Comparison of ENCODE assay signal across 11 mouse cellular contexts in genomic region chr2:3088361-3088760, GRCm38 (mm10). TPM values are rescaled to one million over a fixed set of nuclear protein-coding genes. Genes with fewer than 3 reads are reported as not detected.
DNase-seq lines count a peak whose midpoint lies in the region; ATAC-seq and TF ChIP-seq lines count a peak whose summit lies in the region.
"Not testable (repeated sequence)": the region's sequence is repeated elsewhere in the genome, so short reads cannot be mapped to it uniquely, and the experiment has no call there.
"Had no signal": no experiment of that assay in that cellular context is flagged by ENCODE, and none has a peak within 500 bp of the region (broad histone marks: within the 10 kb centered on the region; RNA-seq: fewer than 3 reads in every experiment).

No protein-coding gene starts in this region.

- not testable (repeated sequence) for H3K4me2 ChIP-seq in heart, postnatal 0 days (ENCODE audit: low read depth, low read length)

- not testable (repeated sequence) for H3K9ac ChIP-seq in heart, adult 2 months (ENCODE audit: low read depth, low read length); heart, postnatal 0 days (replicated peaks; ENCODE audit: low read depth, low read length)

- TF ChIP-seq EP300 in heart, adult 2 months (IDR thresholded peaks at IDR 0.05; ENCODE audit: insufficient read depth, low read depth, low read length); heart, postnatal 0 days (IDR thresholded peaks at IDR 0.05; ENCODE audit: low read depth): not testable (repeated sequence)

- WGBS in heart, adult 2 months, result 28% methylated on average over 3 of the region's 3 CpGs
- WGBS in heart, postnatal 0 days, result 31% methylated on average over 3 of the region's 3 CpGs

- TF ChIP-seq CTCF in heart, adult 2 months (IDR thresholded peaks at IDR 0.05), result 0 out of 2 replicates have a peak, but pooled peaks have one; percentile 3
- TF ChIP-seq CTCF in heart, postnatal 0 days (IDR thresholded peaks at IDR 0.05; ENCODE audit: low read depth), result not testable (repeated sequence)
- TF ChIP-seq CTCF in layer of hippocampus, adult 2 months (conservative IDR thresholded peaks at IDR 0.05), result peak; percentile 25

- intact Hi-C loops in heart, adult 2 months (cut with DNase I), result loop anchor here (2.0 kb wide), 1 partner anchor 238 kb away; no protein-coding TSS in a partner anchor
- intact Hi-C loops in heart, postnatal 10 days (cut with DNase I), result loop anchor here (5.0 kb wide), 1 partner anchor 239 kb away; no protein-coding TSS in a partner anchor

- not testable (repeated sequence) for H3K4me1 ChIP-seq in heart, adult 2 months (ENCODE audit: control insufficient read depth, insufficient read depth, low read length); heart, postnatal 0 days (ENCODE audit: control insufficient read depth, insufficient read depth)

- not testable (repeated sequence) for TF ChIP-seq POLR2A in heart, adult 2 months (IDR thresholded peaks at IDR 0.05; ENCODE audit: insufficient read depth, low read depth, low read length)

- H3K27me3 ChIP-seq in heart, adult 2 months (ENCODE audit: control insufficient read depth, insufficient read depth, low read length); heart, postnatal 0 days (ENCODE audit: control insufficient read depth, insufficient read depth, low read length): not testable (repeated sequence)

- H3K27ac ChIP-seq in heart, adult 2 months; heart, postnatal 0 days (ENCODE audit: low read depth); layer of hippocampus, adult 2 months: not testable (repeated sequence)

- H3K9me3 ChIP-seq in heart, postnatal 0 days (replicated peaks; ENCODE audit: control insufficient read depth, low read length), result not testable (repeated sequence)

- peak; percentile 27 for DNase-seq in brain, adult 2 months (ENCODE audit: low read depth, low spot score)
- DNase-seq in heart, adult 11 months, result peak; percentile 95
- DNase-seq in heart, adult 2 months, result peak in 1 of 2 experiments; percentile 30
- DNase-seq in heart, adult 8-10 months (ENCODE audit: low spot score), result peak; percentile 28
- peak; percentile 6 for DNase-seq in heart, postnatal 0 days (ENCODE audit: low spot score)
- DNase-seq in heart, postnatal 10 days, result peak; percentile 29 to 36
- DNase-seq in layer of hippocampus, adult 2 months (ENCODE audit: low spot score in 2 of 2), result not testable (repeated sequence)

- not testable (repeated sequence) for H3K4me3 ChIP-seq in heart, adult 2 months; heart, postnatal 0 days (ENCODE audit: low read depth, low read length); layer of hippocampus, adult 2 months

- not testable (repeated sequence) for H3K79me2 ChIP-seq in heart, adult 2 months (replicated peaks; ENCODE audit: control insufficient read depth, insufficient read depth, low read length)

- H3K36me3 ChIP-seq in heart, adult 2 months (ENCODE audit: control insufficient read depth, insufficient read depth, low read length); heart, postnatal 0 days (replicated peaks; ENCODE audit: control insufficient read depth, insufficient read depth, low read length): not testable (repeated sequence)

- ATAC-seq in heart, postnatal 0 days (ENCODE audit: insufficient read depth, low read depth), result not testable (repeated sequence)

RNA-seq across cellular contexts. Expression of gene Fam171a1, which starts 25.7 kb away (rescaled TPM):
- total RNA-seq in heart, adult 2 months (2021), result 10 to 100 TPM; 14.1 to 14.3 TPM
- 10.8 and 19.2 TPM in 2 replicates for polyA plus RNA-seq in heart, adult 2 months (2012; rRNA removed)
- total RNA-seq in heart, adult 8-10 months (2022), result 10 to 100 TPM; 12.1 to 16.7 (median 14.0) TPM
- 28.1 and 31.1 TPM in 2 replicates for total RNA-seq in heart, postnatal 0 days (2014; rRNA removed; ENCODE audit: low replicate concordance)
- polyA plus RNA-seq in heart, postnatal 0 days (2015; fragmentation: Nextera tagmentation; extraction: Ambion mirVana), result 14.8 and 15.4 TPM in 2 replicates
- total RNA-seq in heart, postnatal 10 days (2021), result 10 to 100 TPM; 30.5 to 33.7 TPM
- 10 to 100 TPM; 72.1 to 73.2 TPM for total RNA-seq in layer of hippocampus, adult 2 months (2021)
- total RNA-seq: MEL had no signal
- polyA plus RNA-seq: activated CD4-positive, CD25-positive, alpha-beta regulatory T cell, adult 4 months; CD4-positive, CD25-positive, alpha-beta regulatory T cell, adult 4 months; G1E had no signal
